Mouse (Mus musculus): ENCODE measurements around the gene Rsc1a1. TPM values are rescaled to one million over a fixed set of nuclear protein-coding genes. Genes with fewer than 3 reads are reported as not detected.
A peak's percentile ranks its signal among the peaks of the same experiment; 100 is the strongest.

Gene Rsc1a1
- total RNA-seq, 2 experiments from 2014 or later = not detected

DNA sequence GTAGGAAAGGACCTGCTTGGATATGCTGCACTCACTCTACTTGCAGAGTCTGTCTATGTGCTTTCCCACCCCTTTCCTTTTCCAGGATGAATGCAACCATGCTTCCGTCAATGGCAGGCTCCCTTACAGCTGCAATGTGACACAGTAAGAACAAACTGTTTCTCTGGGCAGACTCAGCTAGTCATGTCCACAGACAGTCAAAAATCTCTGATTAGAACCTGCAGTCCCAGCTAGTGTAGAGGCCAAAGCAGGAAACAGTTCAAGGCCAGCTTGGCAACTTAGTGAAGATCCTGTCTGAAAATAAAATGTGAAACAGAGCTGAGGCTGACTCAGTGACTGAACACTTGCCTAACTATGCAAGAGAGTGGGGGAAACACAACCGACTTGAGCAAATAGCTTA is 19.2 kb upstream of the Rsc1a1 start:
- no peak for DNase-seq (ENCODE audit: low spot score in 2 of 2)

DNA sequence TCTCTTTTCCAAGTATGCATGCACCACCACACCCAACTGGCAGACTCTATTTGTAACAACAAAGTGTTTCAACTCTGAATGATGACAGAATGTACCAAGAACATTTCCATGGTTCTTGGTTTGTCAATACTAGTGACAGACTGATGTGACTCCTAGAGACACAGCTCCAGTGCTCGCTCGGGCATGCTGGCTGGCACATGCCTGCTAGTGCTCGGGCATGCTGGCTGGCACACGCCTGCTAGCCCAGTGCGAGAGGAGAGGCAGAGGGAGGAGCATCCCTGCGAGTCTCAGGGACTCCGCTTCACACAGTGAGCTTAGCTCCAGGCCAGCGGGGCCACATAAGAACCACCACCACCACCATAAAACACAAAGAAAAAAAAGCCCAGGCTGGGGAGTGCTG is 9.3 kb upstream of the Rsc1a1 start:
- DNase-seq (ENCODE audit: low spot score in 2 of 2) = no peak

DNA sequence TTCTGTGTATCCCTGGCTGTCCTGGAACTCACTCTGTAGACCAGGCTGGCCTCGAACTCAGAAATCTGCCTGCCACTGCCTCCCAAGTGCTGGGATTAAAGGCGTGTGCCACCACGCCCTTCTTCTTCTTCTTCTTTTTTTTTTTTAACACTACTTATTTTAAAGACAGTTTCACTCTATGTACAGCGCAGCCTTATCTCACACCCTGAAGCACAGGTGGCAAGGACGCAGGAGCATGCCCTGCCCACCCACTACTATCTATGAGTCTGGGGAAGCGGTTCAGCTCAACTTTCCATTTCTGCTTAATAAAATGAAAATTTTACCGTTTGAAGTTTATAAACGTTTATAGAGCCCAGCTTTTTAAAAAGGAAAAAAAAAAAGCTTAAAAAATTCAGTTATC is 3.1 kb upstream of the Rsc1a1 start:
- no peak for DNase-seq (ENCODE audit: low spot score in 2 of 2)

DNA sequence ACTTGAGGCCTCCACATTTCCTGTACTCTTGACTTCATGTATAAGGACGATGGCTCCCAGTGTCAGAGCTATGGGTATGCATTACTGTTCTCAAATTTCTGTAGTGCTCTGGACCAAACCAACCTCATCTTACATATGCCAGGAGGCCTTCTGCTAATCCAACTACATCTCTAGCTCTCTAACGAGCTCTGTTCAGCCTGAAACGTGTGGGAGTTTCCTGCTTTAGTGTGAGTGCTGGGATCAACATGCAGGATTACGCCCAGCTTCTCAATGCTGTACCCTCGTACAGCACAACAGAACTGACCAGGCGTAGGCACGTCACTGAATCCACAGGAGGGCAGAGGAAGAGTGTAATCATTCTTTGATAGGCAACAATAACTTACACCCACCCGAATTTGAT is 1.1 kb upstream of the Rsc1a1 start:
- no peak for DNase-seq (ENCODE audit: low spot score in 2 of 2)

DNA sequence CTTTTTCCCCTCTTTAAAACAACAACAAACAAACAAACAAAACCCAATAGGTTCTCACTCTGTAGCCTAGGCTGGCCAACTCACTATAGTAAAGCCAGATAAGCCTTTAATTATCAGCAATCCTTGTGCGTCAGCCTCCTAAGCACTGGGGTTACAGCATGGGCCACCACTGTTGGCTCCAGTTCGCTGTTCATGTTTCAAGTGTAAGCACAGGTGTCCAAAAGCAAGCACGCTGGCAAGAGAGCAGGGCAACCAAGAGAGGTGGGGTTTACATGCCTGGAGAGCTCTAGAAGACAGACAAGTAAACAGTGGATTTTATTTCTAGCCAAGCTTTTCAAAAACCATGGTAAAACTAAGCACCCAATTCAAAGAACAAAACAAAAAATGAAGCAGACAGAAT is 694 bp upstream of the Rsc1a1 start:
- DNase-seq (ENCODE audit: low spot score in 2 of 2) = no peak

DNA sequence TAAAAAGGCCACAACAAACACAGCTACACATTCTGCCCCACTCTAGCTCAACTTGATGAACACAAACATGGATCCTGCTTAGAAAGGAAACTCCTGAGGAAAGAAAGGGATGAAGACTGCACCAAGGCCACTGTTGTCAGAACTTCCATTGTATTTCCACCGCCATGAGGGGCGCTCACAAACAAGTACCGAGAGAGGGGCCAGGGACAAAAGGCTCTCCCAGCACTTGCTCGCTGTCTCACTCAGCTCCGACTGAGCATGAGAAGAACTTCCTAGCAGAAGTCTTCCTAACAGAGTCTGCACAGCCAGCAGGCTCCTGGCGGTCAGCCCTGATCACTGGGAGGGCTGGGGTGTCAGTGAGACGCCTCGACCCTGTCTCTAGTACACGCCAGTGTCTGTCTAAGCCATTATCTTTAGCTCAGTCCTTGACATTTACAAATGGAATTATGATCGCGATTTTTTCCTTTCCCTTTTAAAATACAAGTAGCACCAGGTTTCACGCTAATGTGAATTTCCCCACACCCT is 2.6 kb downstream of the Rsc1a1 start:
- peak in 1 of 2 experiments; percentile 25 for DNase-seq (ENCODE audit: low spot score in 2 of 2)

DNA sequence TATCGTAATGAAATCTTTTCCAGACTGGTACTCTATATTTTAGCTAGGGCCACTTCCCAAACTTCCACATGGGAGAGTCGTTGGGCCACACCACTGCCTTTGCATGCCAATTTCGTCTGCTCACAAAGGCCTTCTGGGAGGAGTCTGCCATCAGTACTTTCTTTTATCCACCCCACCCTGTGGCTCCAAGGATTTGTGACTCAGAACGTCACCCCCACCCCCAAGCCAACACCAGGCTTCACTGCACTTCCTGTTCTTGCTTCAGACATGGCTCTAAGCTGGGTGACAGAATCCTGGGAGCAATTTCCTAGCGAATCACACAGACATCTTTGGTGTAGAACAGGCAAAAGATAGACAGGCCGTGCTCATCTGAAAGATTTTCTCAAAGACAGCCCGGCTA is 3.6 kb downstream of the Rsc1a1 start:
- DNase-seq (ENCODE audit: low spot score in 2 of 2) = peak in 1 of 2 experiments; percentile 43

DNA sequence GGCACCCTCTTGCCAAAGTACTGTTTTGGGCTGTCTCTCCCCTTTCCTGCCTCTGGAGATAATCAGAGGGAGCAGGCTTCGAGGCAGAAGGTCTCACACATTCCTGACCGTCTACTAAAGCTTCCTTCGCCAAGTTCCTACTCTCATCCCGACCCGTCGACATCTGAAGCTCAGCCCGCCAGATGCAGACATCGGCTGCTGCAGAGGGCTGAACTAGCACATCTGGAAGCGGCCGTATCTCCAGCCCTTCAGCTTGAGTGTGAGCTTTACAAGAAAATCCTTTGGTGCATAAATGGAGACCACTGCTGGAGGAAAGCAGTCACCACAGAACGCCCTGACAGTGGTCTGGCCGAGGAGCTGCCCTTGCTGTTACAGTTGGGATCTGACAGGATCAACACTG is 4.5 kb downstream of the Rsc1a1 start:
- DNase-seq (ENCODE audit: low spot score in 2 of 2) = no peak

DNA sequence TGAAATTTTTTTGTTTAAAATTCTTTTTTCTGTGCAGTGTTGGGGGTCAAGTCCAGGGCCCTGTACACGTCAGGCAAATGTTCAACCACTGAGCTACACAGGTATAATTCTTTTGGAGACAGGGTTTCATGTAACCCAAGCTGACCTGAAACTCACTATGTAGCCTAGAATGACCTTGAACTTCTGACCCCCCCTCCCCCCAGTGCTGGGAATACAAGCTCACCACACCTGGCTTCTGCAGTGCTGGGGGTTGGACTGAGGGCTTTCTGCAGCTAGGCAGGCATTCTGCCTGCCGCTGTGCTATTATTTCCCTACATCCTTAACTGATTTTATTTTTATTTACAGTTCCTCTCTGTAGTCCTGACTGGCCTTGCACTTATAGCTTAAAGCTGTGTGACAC is 6.4 kb downstream of the Rsc1a1 start:
- DNase-seq (ENCODE audit: low spot score in 2 of 2) = no peak

DNA sequence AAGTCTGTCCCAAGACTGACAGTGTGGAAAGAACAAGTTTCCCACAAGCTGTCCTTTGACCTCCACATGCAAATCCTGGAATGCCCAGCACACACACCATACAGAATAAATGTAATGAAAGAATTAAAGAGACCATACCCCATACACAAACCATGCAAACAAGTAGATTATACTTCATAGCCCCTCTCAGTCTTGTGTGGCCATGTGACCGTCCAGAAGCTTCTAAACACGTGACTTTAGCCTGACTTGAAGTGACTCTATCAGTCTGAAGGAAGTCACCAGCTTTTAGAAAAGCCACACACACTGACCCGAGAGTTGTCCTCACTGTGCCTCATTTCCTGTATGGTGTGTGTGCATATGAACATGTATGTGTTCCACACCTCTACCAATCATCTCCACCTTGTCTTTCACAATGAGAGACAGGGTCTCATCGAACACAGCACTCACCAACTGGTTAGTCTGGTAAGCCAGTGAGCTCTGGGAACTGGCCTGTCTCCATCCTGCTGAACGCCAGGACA is 8.9 kb downstream of the Rsc1a1 start:
- no peak for DNase-seq (ENCODE audit: low spot score in 2 of 2)

DNA sequence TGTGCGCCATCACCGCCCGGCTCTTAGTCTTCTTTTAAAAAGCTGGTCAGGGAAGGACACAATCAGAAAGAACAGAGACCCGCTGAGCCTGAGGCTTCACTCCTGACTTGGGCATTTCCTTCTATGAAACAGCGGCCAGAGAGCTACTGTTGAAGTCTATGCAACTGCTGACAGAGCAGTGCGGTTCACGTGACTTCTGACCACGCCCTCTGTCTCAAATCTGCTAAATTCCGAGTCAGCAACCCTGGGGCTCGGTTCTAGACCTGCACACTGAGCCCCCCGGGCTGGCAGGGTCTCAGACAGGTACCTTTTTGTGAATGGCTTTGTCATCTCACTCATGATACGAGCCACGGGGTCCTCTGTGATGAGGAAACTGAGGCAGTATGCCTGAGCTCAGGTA is 13.1 kb downstream of the Rsc1a1 start:
- DNase-seq (ENCODE audit: low spot score in 2 of 2) = no peak

DNA sequence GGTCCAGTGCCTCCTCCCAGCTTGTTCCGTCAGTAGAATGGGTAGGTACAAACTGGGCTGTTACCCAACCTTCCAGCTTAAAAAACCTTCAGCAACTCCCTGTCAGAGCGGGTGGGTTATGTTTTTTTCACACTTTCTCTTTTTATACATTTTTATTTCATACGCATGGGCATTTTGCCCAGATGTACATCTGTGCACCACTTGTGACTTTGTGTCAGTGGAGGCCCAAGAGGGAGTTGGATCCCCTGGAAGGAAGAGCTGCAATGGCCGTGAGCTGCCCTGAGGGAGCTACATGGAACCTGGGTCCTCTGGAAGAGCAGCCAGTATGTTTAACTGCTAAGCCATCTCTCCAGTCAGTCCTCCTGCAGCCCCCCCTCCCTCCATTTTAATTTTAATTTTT is 14.0 kb downstream of the Rsc1a1 start:
- no peak for DNase-seq (ENCODE audit: low spot score in 2 of 2)

DNA sequence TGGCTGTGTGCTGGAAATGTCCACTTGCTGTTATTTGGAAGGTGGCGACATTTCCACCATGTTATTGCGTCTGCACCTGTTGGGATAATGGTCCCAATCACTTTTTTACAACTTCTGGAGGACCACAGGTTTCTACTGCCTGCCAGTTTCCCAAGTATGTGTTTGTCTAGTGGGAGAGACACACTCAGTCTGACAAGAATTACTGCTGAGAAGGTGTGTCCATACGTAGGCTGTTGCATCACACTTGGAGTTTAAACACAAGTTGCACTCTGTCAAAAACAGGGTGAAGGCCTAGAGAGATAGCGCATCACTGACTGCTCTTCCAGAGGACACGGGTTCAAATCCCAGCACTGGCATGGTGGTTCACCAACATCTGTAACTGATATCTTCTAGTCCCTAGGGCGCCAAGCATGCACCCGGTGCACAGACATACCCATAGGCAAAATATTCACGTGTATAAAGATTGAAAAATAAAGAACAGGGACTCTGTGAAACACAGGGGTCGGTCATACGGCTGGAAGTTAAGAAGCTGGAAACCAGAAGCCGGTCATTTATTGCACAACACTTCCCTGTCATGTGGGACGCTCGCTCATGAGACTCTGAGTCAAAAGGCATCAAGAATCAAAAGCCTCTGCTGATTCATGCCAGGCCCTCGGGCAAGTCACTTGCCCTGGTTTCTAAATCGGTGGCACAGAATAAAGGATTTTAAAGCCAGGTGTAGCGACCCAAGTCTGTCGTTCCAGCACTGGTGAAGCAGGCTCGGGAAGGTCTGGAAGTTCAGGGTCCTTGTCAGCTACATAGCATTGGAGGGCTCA is 15.3 kb downstream of the Rsc1a1 start:
- no peak for DNase-seq (ENCODE audit: low spot score in 2 of 2)

DNA sequence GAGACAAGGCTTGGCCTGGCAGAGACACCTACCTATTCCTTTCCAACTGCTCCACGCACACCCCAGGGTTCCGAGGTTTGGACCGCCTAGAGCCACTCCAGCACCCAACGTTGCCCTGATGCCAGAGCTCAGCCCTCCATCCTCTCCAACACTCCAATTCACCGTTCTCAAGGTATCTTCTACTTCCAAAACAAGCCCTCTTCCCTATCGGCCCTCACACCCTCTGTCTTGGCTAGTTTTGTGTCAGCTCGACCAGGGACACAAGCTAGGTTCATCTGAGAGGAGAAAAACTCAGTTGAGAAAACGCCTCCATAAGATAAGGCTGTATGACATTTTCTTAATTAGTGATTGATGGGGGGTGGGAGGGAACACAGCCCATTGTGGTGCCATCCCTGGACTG is 20.6 kb downstream of the Rsc1a1 start, which contains the start of gene Plekhm2:
Plekhm2 (minus strand) TSS at position 101 of the 400 bp plus-strand sequence.
- DNase-seq (ENCODE audit: low spot score in 2 of 2) = no peak

DNA sequence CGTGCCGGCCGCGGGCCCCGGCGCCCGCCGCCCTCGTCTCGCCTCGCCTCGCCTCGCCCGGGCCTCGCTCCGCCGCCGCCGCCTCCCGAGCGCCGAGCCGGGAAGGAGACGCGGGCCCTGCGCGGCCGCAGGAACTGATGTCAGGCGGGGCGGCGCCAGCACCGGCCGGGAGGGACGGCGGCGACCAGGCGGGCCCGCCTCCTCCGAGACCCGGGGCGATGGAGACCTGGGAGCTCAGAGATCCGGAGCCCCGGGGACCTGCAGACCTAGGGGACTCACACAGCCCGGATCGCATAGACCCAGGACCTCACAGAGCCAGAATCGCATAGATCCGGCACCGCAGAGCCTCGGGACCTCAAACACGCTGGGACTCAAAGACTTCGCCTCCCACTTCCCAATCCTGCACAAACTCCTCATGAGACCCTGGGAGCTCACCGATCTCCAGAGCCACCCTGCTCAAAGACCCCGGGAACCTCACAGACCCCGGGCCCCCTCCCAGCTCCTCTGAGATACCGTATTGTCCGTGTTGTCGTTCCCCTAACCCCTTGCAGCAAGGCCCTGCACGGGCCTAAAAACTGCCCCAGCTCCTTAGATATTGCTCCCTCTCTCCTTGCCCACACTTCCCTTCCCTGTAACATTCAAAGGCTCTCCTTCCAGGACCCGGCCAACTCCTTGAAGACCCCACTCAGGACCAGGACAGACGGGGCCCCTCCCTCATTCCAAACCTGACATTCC is 21.2 kb downstream of the Rsc1a1 start:
- DNase-seq (ENCODE audit: low spot score in 2 of 2) = peak; percentile 49 to 51

DNA sequence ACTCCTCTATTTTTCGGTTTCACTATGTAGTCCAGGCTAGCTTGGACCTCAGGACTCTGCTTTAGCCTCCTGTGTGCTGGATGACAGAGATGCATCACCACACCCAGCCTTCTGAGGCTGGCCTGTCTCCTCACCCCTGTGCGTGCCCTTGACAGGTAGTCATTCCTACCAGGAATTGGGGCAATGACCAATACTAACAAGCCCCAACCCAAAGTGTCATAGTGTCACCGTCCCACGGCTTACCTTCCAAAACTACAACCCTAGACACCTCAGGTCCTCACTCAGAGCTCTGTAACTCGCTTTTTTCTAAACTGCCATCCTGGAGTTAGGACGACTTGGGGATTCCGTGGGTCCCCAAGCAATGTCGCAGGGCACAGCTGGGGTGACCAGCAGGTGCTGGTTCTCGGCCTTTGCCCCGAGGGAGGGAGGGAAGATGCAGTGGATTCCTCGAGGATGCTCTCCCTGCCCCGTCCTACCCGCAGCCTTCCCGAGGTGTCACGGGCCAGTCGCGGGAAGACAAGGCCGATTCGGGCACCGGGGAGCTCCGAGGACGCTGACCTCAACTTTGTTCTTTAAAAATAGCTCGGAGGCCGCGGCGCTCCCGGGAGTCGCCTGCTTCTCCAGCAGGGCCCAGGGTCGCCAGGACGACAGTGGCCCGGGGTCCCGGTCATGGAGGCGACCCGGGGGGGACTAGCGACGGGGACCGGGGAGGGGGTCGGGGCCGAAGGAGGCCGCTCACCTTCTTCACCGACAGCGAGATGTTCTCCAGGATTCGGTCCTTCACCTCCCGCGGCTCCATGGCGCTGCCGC is 22.1 kb downstream of the Rsc1a1 start:
- DNase-seq (ENCODE audit: low spot score in 2 of 2) = no peak

DNA sequence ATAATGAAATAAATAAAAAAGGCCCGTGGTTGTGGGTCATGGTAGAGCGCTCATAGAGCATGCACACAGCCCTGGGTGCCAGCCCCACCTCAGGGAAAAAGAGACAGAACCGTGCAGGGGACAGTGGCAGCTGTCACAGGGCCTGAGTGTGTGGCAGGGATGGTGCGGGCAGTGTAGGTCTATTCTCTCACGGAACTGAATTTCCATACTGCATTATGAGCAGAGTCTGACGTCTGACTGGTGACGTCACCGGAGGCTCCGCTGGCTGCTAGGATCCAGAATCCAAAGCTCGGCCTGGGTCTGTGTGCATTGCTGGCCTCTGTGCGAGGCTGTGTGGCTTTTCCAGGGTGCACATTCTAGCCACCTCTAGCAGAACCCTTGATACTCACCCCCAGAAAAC is 24.5 kb downstream of the Rsc1a1 start:
- DNase-seq (ENCODE audit: low spot score in 2 of 2) = no peak

DNA sequence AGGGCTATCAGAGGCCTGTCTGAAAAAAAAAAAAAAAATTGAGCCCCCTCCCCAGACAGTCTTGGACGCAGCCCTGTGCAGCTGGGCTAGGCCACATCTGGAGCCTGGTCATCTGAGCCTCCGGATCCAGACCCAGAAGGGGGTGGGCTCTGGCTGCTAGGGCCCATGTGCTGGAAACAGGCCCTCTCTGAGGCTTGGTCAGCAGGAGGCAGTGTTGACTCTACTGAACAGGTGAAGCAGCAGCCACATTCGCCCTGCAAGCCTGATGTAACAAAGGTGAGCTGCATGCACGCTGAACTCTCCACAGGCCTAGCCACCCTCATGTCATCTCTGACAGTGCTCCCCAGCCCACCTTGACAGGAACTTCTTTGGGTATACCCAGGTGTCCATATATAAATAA is 25.7 kb downstream of the Rsc1a1 start:
- no peak for DNase-seq (ENCODE audit: low spot score in 2 of 2)

DNA sequence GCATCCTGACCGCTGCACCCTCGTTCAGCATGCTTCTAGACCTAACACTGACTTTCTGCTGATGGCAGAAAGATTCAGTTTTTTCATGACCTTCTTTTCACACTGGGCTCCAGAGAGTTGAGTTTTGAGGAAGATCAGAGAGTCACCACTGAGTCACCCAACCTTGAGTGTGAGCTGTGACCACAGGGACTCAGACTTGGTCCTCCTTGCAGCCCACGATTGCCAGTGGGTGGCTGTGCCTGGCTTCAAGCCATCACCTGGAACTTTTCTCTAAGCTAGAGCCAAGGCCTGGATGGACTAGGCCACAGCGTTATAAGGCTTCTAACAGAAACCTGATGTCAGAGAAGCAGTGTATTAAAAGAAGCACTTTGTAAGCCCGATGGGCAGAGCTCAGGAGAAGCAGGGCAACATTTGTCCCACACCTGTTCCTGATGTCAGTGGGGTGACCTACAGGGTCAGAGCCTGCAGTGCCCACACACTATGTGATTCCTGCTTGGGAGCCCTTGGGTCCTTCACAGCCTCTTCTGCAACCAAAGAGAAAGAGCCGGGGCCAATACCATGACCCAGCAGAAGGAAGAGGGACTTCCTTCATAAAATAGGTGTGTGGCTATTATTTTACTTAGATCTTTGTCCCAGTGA is 26.4 kb downstream of the Rsc1a1 start:
- no peak for DNase-seq (ENCODE audit: low spot score in 2 of 2)

DNA sequence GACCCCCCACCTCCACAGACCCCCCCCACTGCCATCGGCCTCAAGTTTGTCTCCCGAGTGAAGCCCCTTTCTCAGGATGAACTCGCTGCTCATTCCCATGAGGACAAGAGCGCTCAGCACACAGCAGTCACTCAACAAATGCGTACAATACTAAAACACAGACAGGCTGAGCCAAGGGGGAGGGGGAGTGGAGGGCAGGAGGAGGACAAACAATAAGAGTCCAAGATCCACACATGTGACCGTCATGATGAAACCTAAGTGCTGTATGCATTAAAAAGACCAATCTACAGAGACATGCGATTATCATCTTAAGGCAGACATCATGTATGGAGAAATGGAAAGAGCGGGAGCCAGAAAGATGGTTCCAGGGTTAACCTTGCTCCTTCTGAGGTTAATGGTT is 28.5 kb downstream of the Rsc1a1 start:
- no peak for DNase-seq (ENCODE audit: low spot score in 2 of 2)

Data from adrenal gland, postnatal 4 days (tissue).